In the genomic region with DNA sequence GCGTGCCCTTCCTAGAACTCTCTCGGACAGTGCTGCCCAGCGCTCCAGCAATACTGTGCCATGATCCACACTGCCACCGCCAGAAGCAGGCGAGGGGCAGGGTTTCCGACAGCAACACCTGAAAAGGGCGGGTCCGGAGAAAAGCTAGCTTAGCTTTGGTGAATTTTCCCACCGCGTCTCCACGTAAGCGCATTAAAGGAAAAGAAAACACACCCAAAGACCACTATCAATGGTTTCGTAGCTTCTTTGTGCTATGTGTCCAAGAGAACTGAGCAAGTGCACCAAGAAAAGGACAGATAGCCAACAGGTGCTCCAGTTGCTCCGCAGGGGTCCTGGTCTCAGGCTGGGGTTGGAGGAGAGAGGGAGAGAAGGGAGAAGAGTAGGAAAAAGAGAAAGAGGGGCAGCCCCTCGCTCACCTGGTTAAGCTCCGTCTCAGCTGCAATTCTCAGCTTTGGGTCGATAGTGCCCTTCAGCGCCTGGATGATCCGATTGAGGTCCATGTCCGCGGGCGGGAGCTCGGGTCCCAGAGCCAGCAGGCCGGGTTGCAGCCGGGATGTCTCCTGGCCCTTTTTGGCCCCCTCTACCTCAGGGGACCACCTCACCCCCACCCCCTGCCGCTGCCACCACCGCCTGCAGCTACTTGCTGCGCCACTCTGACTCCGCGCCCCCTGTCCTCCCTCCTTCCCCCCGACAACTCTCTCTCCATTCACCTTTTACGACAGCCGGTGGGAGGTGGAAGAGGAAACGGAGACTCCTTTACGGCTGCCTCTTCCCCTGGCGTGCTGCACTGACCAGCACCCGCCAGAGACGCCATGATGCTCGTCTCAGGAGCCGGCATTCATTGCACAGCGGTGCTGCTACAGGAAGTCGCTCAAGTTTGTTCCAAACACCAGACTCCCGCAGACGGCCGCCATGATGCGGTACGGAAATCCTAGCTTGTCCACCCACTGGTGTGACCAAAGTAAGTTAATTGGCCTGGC, we compare ENCODE assay signal across 7 mouse cellular contexts. TPM values are rescaled to one million over a fixed set of nuclear protein-coding genes. Genes with fewer than 3 reads are reported as not detected.
DNase-seq lines count a peak whose midpoint lies in the region; ATAC-seq lines count a peak whose summit lies in the region.

A gene (minus strand): TSS at position 720 of the 980 bp plus-strand sequence.

- peak within 1 kb of the TSS; percentile 79 for H3K4me2 ChIP-seq in embryonic facial prominence, embryonic 12.5 days (replicated peaks)
- peak within 1 kb of the TSS; percentile 88 for H3K4me2 ChIP-seq in limb, embryonic 11.5 days (ENCODE audit: low read depth, severe bottlenecking)
- peak within 1 kb of the TSS; percentile 89 for H3K4me2 ChIP-seq in midbrain, embryonic 14.5 days (ENCODE audit: low read length)

- peak within 1 kb of the TSS; percentile 72 for H3K9ac ChIP-seq in embryonic facial prominence, embryonic 12.5 days
- H3K9ac ChIP-seq in limb, embryonic 11.5 days (ENCODE audit: low read length) = peak within 1 kb of the TSS; percentile 70
- H3K9ac ChIP-seq in midbrain, embryonic 14.5 days (replicated peaks; ENCODE audit: low read length) = peak within 1 kb of the TSS; percentile 67

- H3K36me3 ChIP-seq in embryonic facial prominence, embryonic 12.5 days = no peaks in the 10 kb centered on the region
- H3K36me3 ChIP-seq in limb, embryonic 11.5 days (ENCODE audit: control insufficient read depth, insufficient read depth, low read length) = no peaks in the 10 kb centered on the region
- H3K36me3 ChIP-seq in midbrain, embryonic 14.5 days (ENCODE audit: control insufficient read depth, insufficient read depth, low read length) = no peaks in the 10 kb centered on the region

- WGBS in embryonic facial prominence, embryonic 12.5 days = under 1% methylated on average over 47 of the region's 47 CpGs
- WGBS in limb, embryonic 11.5 days = under 1% methylated on average over 47 of the region's 47 CpGs
- WGBS in midbrain, embryonic 14.5 days = under 1% methylated on average over 47 of the region's 47 CpGs

- no peaks in the 10 kb centered on the region for H3K9me3 ChIP-seq in embryonic facial prominence, embryonic 12.5 days
- H3K9me3 ChIP-seq in limb, embryonic 11.5 days (ENCODE audit: control insufficient read depth, low read length) = no peaks in the 10 kb centered on the region
- H3K9me3 ChIP-seq in midbrain, embryonic 14.5 days (ENCODE audit: control insufficient read depth, low read length) = no peaks in the 10 kb centered on the region

- H3K27ac ChIP-seq in embryonic facial prominence, embryonic 12.5 days = peak within 1 kb of the TSS; percentile 65
- peak within 1 kb of the TSS; percentile 42; the same call in 1 of the 2 replicates for H3K27ac ChIP-seq in limb, embryonic 11.5 days (replicated peaks; ENCODE audit: low read depth, low read length)
- 0 out of 2 replicates have a peak within 1 kb of the TSS, but pooled peaks have one; percentile 55 for H3K27ac ChIP-seq in midbrain, embryonic 14.5 days (replicated peaks; ENCODE audit: low read depth, low read length)

- ATAC-seq in embryonic facial prominence, embryonic 12.5 days (ENCODE audit: insufficient number of reproducible peaks, insufficient read depth, low FRiP score, low TSS enrichment) = peak; percentile 98
- peak; percentile 96 for ATAC-seq in limb, embryonic 11.5 days (ENCODE audit: insufficient number of reproducible peaks, low FRiP score, low TSS enrichment, low read depth)
- peak; percentile 98 for ATAC-seq in midbrain, embryonic 14.5 days (ENCODE audit: low FRiP score, low TSS enrichment)

- H3K27me3 ChIP-seq in embryonic facial prominence, embryonic 12.5 days = no peaks in the 10 kb centered on the region
- no peaks in the 10 kb centered on the region for H3K27me3 ChIP-seq in limb, embryonic 11.5 days (ENCODE audit: control insufficient read depth, insufficient read depth, low read length)
- H3K27me3 ChIP-seq in midbrain, embryonic 14.5 days (ENCODE audit: control insufficient read depth, insufficient read depth, low read length) = no peaks in the 10 kb centered on the region

- peak within 1 kb of the TSS; percentile 86 for H3K4me3 ChIP-seq in embryonic facial prominence, embryonic 12.5 days
- H3K4me3 ChIP-seq in limb, embryonic 11.5 days (ENCODE audit: low read depth, low read length) = peak within 1 kb of the TSS; percentile 89
- peak within 1 kb of the TSS; percentile 79 for H3K4me3 ChIP-seq in midbrain, embryonic 14.5 days (replicated peaks; ENCODE audit: low read depth, low read length)

- H3K4me1 ChIP-seq in embryonic facial prominence, embryonic 12.5 days = peaks cover 12% of the 10 kb centered on the region
- H3K4me1 ChIP-seq in limb, embryonic 11.5 days (ENCODE audit: control insufficient read depth, insufficient read depth, low read length) = 0 out of 2 replicates have a peak, but pooled peaks cover 2% of the 10 kb centered on the region
- peaks cover 12% of the 10 kb centered on the region; the same call in 1 of the 2 replicates for H3K4me1 ChIP-seq in midbrain, embryonic 14.5 days (ENCODE audit: control insufficient read depth, insufficient read depth, low read length)

- peak; percentile 87 for DNase-seq in adrenal gland, postnatal 25 days
- peak; percentile 100 for DNase-seq in heart, adult 11 months
- DNase-seq in kidney, adult 18-20 months = peak; percentile 90
- DNase-seq in limb, embryonic 11.5 days (ENCODE audit: low spot score) = peak; percentile 93
- DNase-seq in midbrain, embryonic 14.5 days = peak; percentile 97
- peak; percentile 73 to 79 for DNase-seq in spleen, adult 18-20 months

RNA-seq across cellular contexts. Expression of the gene that starts here (rescaled TPM):
- total RNA-seq in adrenal gland, postnatal 25 days (2021) = 43.7 and 45.3 TPM in 2 replicates
- polyA plus RNA-seq in embryonic facial prominence, embryonic 12.5 days (2016; fragmentation: Nextera tagmentation; extraction: Ambion mirVana) = 29.3 and 31.3 TPM in 2 replicates
- polyA plus RNA-seq in limb, embryonic 11.5 days (2014; fragmentation: Nextera tagmentation; extraction: Ambion mirVana) = 27.4 and 32.3 TPM in 2 replicates
- polyA plus RNA-seq in midbrain, embryonic 14.5 days (2014; fragmentation: Nextera tagmentation; extraction: Ambion mirVana) = 15.9 and 18.9 TPM in 2 replicates

Comparison
In these comparisons a context has a peak if more than half of its experiments do, and no peak if none do; other contexts are left out.
1. Peak in every context shown above with its lines: DNase-seq, ATAC-seq, H3K4me3 ChIP-seq and H3K27ac ChIP-seq.